Mouse (Mus musculus): ENCODE results near the gene Utp18. TPM values are rescaled to one million over a fixed set of nuclear protein-coding genes. Genes with fewer than 3 reads are reported as not detected.

Gene Utp18
- polyA plus RNA-seq, 1 experiment: 86.6 TPM

DNA sequence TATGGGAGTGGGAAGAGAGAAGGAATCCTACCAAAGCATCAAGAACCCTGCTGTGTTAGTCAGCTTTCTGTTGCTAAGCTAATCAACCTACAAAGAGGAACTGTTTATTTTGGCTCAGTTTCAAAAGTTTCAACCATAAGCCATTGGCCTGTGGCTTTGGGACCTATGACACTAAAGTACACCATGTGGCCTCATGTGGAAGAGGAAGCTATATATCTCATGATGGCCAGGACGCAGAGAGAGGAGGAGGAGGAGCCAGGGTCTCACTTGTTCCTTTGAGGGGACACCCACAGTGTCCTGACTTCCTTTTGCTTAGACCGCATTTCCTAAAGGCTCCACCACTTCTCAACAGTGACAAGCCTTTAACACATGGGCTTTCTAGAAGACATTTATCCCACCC is 64.0 kb downstream of the Utp18 start:
- Histone ChIP-seq H3K27ac (ENCODE audit: insufficient read depth, low read length) (no peak overlapping the region), H3K4me1 (ENCODE audit: control insufficient read depth, insufficient read depth, low read length) (no peaks in the 10 kb centered on the region), H3K9me3 (replicated peaks; ENCODE audit: control insufficient read depth, insufficient read depth, low read length, poor library complexity, severe bottlenecking) (no peaks in the 10 kb centered on the region), H3K27me3 (ENCODE audit: control insufficient read depth, insufficient read depth, low read length, poor library complexity, severe bottlenecking) (no peaks in the 10 kb centered on the region), H3K9ac (ENCODE audit: low read depth, poor library complexity, severe bottlenecking) (no peak overlapping the region), H3K4me3 (ENCODE audit: low read depth, low read length) (no peak overlapping the region), H3K36me3 (ENCODE audit: control insufficient read depth, insufficient read depth, low read length, poor library complexity, severe bottlenecking) (no peaks in the 10 kb centered on the region)
- TF ChIP-seq CTCF (IDR thresholded peaks at IDR 0.05; ENCODE audit: low read depth, low read length): no peak
- no peak for TF ChIP-seq EP300 (IDR thresholded peaks at IDR 0.05; ENCODE audit: insufficient read depth, low read depth, low read length)
- TF ChIP-seq POLR2A (IDR thresholded peaks at IDR 0.05; ENCODE audit: insufficient read depth, low read length): no peak

DNA sequence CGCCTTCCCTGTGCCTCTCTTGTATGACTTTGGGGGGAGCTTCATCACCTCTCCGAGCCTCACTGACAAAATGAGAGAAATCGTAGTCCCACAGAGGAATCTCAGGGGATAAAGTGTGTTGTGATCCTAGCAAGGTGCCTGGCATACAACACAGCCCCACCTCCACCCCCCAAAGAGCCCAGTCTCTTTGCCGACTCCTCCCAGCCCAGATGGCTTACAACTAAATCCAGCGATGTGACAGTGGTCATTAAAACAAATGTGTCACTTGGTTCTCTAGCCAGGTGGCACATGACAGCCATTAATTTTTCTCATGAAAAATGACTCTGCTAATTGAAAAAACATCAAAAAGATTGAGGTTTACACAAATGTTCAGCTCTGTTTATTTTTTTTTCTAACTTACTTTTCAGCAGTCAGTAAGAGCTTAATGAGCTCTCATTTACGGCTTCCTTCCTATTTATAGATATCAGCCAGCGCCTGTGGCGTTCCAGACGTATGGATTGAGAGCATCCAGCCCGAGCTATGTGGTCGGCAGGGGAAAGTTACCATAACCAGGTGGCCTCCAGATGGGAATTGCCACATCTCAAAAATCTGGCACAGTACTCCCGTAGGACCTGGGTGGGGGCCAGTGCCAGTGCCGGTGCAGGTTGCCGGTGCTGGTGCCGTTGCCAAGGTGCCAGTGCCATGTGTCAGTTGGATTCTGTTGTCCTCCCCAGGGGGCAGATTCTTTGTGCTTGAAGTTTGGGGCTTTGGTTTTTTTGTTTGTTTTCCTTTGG is 67.4 kb downstream of the Utp18 start:
- no peak overlapping the region for H3K27ac ChIP-seq (ENCODE audit: insufficient read depth, low read length)
- no peaks in the 10 kb centered on the region for H3K27me3 ChIP-seq (ENCODE audit: control insufficient read depth, insufficient read depth, low read length, poor library complexity, severe bottlenecking)
- TF ChIP-seq CTCF (IDR thresholded peaks at IDR 0.05; ENCODE audit: low read depth, low read length): no peak
- no peak for TF ChIP-seq EP300 (IDR thresholded peaks at IDR 0.05; ENCODE audit: insufficient read depth, low read depth, low read length)
- TF ChIP-seq POLR2A (IDR thresholded peaks at IDR 0.05; ENCODE audit: insufficient read depth, low read length): no peak
- H3K4me3 ChIP-seq (ENCODE audit: low read depth, low read length): no peak overlapping the region
- no peaks in the 10 kb centered on the region for H3K9me3 ChIP-seq (replicated peaks; ENCODE audit: control insufficient read depth, insufficient read depth, low read length, poor library complexity, severe bottlenecking)
- no peaks in the 10 kb centered on the region for H3K4me1 ChIP-seq (ENCODE audit: control insufficient read depth, insufficient read depth, low read length)
- H3K9ac ChIP-seq (ENCODE audit: low read depth, poor library complexity, severe bottlenecking): no peak overlapping the region
- no peaks in the 10 kb centered on the region for H3K36me3 ChIP-seq (ENCODE audit: control insufficient read depth, insufficient read depth, low read length, poor library complexity, severe bottlenecking)

DNA sequence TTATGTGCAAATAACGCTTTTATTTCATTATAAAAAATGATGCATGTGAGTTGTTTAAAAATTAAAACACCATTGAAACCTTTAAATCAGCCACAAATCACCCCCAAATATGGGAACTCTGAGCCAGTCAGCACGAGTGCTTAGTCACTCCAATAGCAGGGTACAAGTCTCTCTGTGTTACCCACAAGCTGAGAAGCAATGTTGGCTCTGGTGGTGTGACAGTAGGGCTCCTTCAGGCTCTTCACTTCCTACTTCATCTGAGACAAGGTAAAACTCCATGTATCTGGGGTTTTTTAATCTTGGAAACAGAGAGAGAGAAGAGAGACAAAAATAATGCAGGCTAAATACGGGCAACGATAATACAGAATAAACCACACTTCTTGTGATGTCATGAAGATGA is 72.6 kb downstream of the Utp18 start:
- Histone ChIP-seq H3K4me3 (ENCODE audit: low read depth, low read length) (no peak overlapping the region), H3K4me1 (ENCODE audit: control insufficient read depth, insufficient read depth, low read length) (no peaks in the 10 kb centered on the region), H3K9me3 (replicated peaks; ENCODE audit: control insufficient read depth, insufficient read depth, low read length, poor library complexity, severe bottlenecking) (no peaks in the 10 kb centered on the region), H3K36me3 (ENCODE audit: control insufficient read depth, insufficient read depth, low read length, poor library complexity, severe bottlenecking) (no peaks in the 10 kb centered on the region), H3K27me3 (ENCODE audit: control insufficient read depth, insufficient read depth, low read length, poor library complexity, severe bottlenecking) (no peaks in the 10 kb centered on the region), H3K9ac (ENCODE audit: low read depth, poor library complexity, severe bottlenecking) (no peak overlapping the region), H3K27ac (ENCODE audit: insufficient read depth, low read length) (no peak overlapping the region)
- no peak for TF ChIP-seq CTCF (IDR thresholded peaks at IDR 0.05; ENCODE audit: low read depth, low read length)
- no peak for TF ChIP-seq POLR2A (IDR thresholded peaks at IDR 0.05; ENCODE audit: insufficient read depth, low read length)
- TF ChIP-seq EP300 (IDR thresholded peaks at IDR 0.05; ENCODE audit: insufficient read depth, low read depth, low read length): no peak

DNA sequence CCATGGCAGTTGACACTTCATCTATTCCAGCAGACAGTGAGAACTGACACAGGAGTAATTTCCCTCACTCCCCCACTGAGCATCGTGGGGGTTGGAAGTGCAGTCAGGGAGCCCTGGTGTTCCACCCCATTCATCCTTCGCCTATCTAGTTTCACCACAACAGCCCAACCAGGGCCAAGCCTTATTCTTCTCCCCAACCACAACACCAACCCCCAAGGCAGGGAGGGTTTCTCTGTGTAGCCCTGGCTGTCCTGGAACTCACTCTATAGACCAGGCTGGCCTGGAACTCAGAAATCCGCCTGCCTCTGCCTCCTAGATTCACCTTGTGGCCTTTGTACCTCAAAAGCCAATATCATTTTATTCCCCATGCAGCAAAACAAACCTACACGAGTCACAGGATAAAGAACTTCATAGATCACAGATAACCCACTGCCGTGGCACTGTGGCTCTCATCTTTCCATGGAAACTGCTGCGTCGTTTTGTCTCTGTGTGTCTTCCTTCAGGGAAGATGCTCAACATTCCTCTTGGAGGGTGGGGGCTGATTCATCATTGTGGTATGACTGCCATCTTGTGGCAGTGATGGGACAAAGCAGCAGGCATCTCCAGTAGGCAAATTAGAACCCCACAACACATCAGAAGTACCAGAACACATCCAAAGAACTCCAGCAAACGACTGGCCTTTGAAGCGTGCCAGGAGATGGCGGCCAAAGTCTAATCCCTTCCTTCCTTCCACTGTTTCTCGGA is 73.3 kb downstream of the Utp18 start:
- H3K4me1 ChIP-seq (ENCODE audit: control insufficient read depth, insufficient read depth, low read length): no peaks in the 10 kb centered on the region
- H3K4me3 ChIP-seq (ENCODE audit: low read depth, low read length): no peak overlapping the region
- TF ChIP-seq EP300 (IDR thresholded peaks at IDR 0.05; ENCODE audit: insufficient read depth, low read depth, low read length) (no peak), CTCF (IDR thresholded peaks at IDR 0.05; ENCODE audit: low read depth, low read length) (peak; percentile 63), POLR2A (IDR thresholded peaks at IDR 0.05; ENCODE audit: insufficient read depth, low read length) (no peak)
- no peaks in the 10 kb centered on the region for H3K9me3 ChIP-seq (replicated peaks; ENCODE audit: control insufficient read depth, insufficient read depth, low read length, poor library complexity, severe bottlenecking)
- no peak overlapping the region for H3K27ac ChIP-seq (ENCODE audit: insufficient read depth, low read length)
- H3K27me3 ChIP-seq (ENCODE audit: control insufficient read depth, insufficient read depth, low read length, poor library complexity, severe bottlenecking): no peaks in the 10 kb centered on the region
- no peaks in the 10 kb centered on the region for H3K36me3 ChIP-seq (ENCODE audit: control insufficient read depth, insufficient read depth, low read length, poor library complexity, severe bottlenecking)
- H3K9ac ChIP-seq (ENCODE audit: low read depth, poor library complexity, severe bottlenecking): no peak overlapping the region

Other genes starting within 250 kb of the Utp18 start
- gene Mbtd1, start 86 bp upstream of the Utp18 start, polyA plus RNA-seq (2011; ENCODE audit: insufficient read depth, insufficient read length, low read depth, missing spikeins): 150 and 155 TPM in 2 replicates
- gene Nme2, start 70.5 kb upstream of the Utp18 start, polyA plus RNA-seq (2011; ENCODE audit: insufficient read depth, insufficient read length, low read depth, missing spikeins): 523 and 530 TPM in 2 replicates
- 150 and 167 TPM in 2 replicates for gene Gm20390, start 82.5 kb upstream of the Utp18 start, polyA plus RNA-seq (2011; ENCODE audit: insufficient read depth, insufficient read length, low read depth, missing spikeins)
- gene Nme1, start 82.8 kb upstream of the Utp18 start, polyA plus RNA-seq (2011; ENCODE audit: insufficient read depth, insufficient read length, low read depth, missing spikeins): 39.2 and 50.4 TPM in 2 replicates
- 42.5 and 45.7 TPM in 2 replicates for gene Spag9, start 110.3 kb upstream of the Utp18 start, polyA plus RNA-seq (2011; ENCODE audit: insufficient read depth, insufficient read length, low read depth, missing spikeins)